Mouse (Mus musculus) layer of hippocampus, adult 8-10 months (tissue): ENCODE results near the gene Chek2. TPM values are rescaled to one million over a fixed set of nuclear protein-coding genes. Genes with fewer than 3 reads are reported as not detected.
"Not testable (repeated sequence)": the region's sequence is repeated elsewhere in the genome, so short reads cannot be mapped to it uniquely, and the experiment has no call there.

Experiments
- DNase-seq, 2 experiments: peaks; one replicate each; pipeline ENCODE4 v3.0.0; 2022; ENCODE audit warnings: low spot score in 2 of 2
- total RNA-seq, 4 experiments: library from RNA; stranded (reverse); gene quantifications; 2 replicates each; pipeline ENCODE4 v1.2.4; 2022

Chek2 gene
- 1 to 10 TPM; 1.3 to 2.6 (median 1.7) TPM for total RNA-seq

- DNase-seq = peak; percentile 98 to 99
Measured at GRCm38 (mm10) chr5:110839678-110840365, at the start of gene Chek2, which contains the start of gene Hscb. Gene Chek2 (plus strand): TSS chr5:110839979. Gene Hscb (minus strand): TSS chr5:110839777.

- no peak for DNase-seq
Measured at GRCm38 (mm10) chr5:110794363-110794762, 45.4 kb upstream of the Chek2 start.

- DNase-seq = no peak
Measured at GRCm38 (mm10) chr5:110797696-110798095, 42.1 kb upstream of the Chek2 start.

GRCm38 (mm10) chr5:110801036-110801624, 38.6 kb upstream of the Chek2 start:
- DNase-seq = no peak

GRCm38 (mm10) chr5:110802186-110802585, 37.6 kb upstream of the Chek2 start:
- DNase-seq = no peak

- DNase-seq = no peak
Measured at GRCm38 (mm10) chr5:110802809-110803208, 37.0 kb upstream of the Chek2 start.

- no peak for DNase-seq
Measured at GRCm38 (mm10) chr5:110804012-110804743, 35.6 kb upstream of the Chek2 start.

- no peak for DNase-seq
Measured at GRCm38 (mm10) chr5:110806154-110806553, 33.6 kb upstream of the Chek2 start.

GRCm38 (mm10) chr5:110806676-110807075, 33.1 kb upstream of the Chek2 start:
- no peak for DNase-seq

- DNase-seq = no peak
Measured at GRCm38 (mm10) chr5:110807453-110807852, 32.3 kb upstream of the Chek2 start.

GRCm38 (mm10) chr5:110808061-110808631, 31.6 kb upstream of the Chek2 start:
- DNase-seq = peak; percentile 71 to 75

GRCm38 (mm10) chr5:110808821-110809666, 30.7 kb upstream of the Chek2 start:
- DNase-seq = no peak

GRCm38 (mm10) chr5:110809667-110810325, 30.0 kb upstream of the Chek2 start, which contains the start of gene Ulk1:
Gene Ulk1 (minus strand): TSS chr5:110810097.
- DNase-seq = peak; percentile 99

- DNase-seq = no peak
Measured at GRCm38 (mm10) chr5:110824421-110824820, 15.4 kb upstream of the Chek2 start.

- DNase-seq = no peak
Measured at GRCm38 (mm10) chr5:110826781-110827495, 12.8 kb upstream of the Chek2 start.

- no peak for DNase-seq
Measured at GRCm38 (mm10) chr5:110827576-110827975, 12.2 kb upstream of the Chek2 start.

- no peak for DNase-seq
Measured at GRCm38 (mm10) chr5:110831036-110831720, 8.6 kb upstream of the Chek2 start.

- DNase-seq = peak in 1 of 2 experiments; percentile 39
Measured at GRCm38 (mm10) chr5:110835959-110836358, 3.8 kb upstream of the Chek2 start.

- DNase-seq = not testable (repeated sequence)
Measured at GRCm38 (mm10) chr5:110838016-110838415, 1.8 kb upstream of the Chek2 start.
